Mouse (Mus musculus) C2C12 (cell line): ENCODE measurements around the gene Gm20388.

Experiments
- CTCF ChIP-seq: IDR thresholded peaks from one replicate; pipeline ENCODE4 v1.5.1; 2011; ENCODE audit not compliant: control insufficient read depth, insufficient read depth, insufficient read length
- FOSL1 ChIP-seq: IDR thresholded peaks from one replicate; pipeline ENCODE4 v1.8.0; 2011; ENCODE audit warnings: mild to moderate bottlenecking, low read length; ENCODE audit not compliant: poor library complexity, insufficient read depth, severe bottlenecking
- MAX ChIP-seq: IDR thresholded peaks from one replicate; pipeline ENCODE4 v1.6.1; 2011; ENCODE audit warnings: mild to moderate bottlenecking, control low read depth
- MYOD1 ChIP-seq: IDR thresholded peaks from one replicate; pipeline ENCODE4 v1.6.1; 2011; ENCODE audit warnings: low read depth; ENCODE audit not compliant: control insufficient read depth, insufficient read length
- MYOG ChIP-seq: IDR thresholded peaks from one replicate; pipeline ENCODE4 v1.6.1; 2011; ENCODE audit not compliant: control insufficient read depth, insufficient read length; ENCODE audit errors: extremely low read depth
- USF1 ChIP-seq: IDR thresholded peaks from one replicate; pipeline ENCODE4 v1.6.1; 2011; ENCODE audit warnings: low read depth, mild to moderate bottlenecking, control low read depth, moderate library complexity

GRCm38 (mm10) chr8:123633801-123634200 lies 3723.2 kb downstream of the Gm20388 start:
- TF ChIP-seq CTCF (no peak), MYOD1 (no peak), MAX (no peak), USF1 (no peak), MYOG (no peak), FOSL1 (no peak)
